Mouse (Mus musculus): ENCODE results near the gene Plekhj1. TPM values are rescaled to one million over a fixed set of nuclear protein-coding genes. Genes with fewer than 3 reads are reported as not detected.
A peak's percentile ranks its signal among the peaks of the same experiment; 100 is the strongest.

Plekhj1 gene
- total RNA-seq, 2 experiments from 2014 or later, result 43.9 to 78.7 TPM

GRCm38 (mm10) chr10:80754594-80755290 is 43.7 kb downstream of the Plekhj1 start, which contains the start of gene Dot1l:
Gene Dot1l, plus strand, starts transcription at chr10:80755206.
- ATAC-seq (replicated peaks; ENCODE audit: poor library complexity), result peak; percentile 71

DNA sequence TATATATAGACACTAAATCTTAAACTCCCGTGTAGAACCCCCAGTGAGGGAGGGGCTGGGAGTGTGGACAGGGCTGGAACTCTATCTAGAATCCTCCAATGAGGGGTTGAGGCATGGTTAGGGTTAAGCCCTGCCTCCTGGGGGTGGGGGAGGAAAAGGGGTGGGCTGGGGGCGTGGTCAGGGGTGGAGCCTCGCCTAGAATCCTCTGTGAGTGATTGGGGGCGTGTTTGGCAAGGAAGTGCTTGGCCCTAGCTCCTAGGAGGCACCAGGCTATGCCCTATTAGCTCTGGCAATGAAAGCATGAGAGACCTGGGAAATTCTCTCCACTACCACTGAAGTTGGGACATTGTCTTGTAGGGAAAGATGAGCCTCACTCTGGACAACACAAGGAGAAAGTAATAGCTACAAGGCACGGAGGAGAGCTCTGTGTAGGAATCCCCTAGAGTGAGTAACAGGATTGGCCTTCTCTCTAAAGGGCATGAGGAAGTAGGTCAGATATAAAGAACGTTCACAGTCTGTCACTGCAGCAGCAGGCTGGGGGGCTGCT is 46.3 kb downstream of the Plekhj1 start:
- ATAC-seq (replicated peaks; ENCODE audit: poor library complexity), result peak; percentile 60

GRCm38 (mm10) chr10:80751188-80751832 is 47.1 kb downstream of the Plekhj1 start:
- ATAC-seq (replicated peaks; ENCODE audit: poor library complexity), result peak; percentile 36

DNA sequence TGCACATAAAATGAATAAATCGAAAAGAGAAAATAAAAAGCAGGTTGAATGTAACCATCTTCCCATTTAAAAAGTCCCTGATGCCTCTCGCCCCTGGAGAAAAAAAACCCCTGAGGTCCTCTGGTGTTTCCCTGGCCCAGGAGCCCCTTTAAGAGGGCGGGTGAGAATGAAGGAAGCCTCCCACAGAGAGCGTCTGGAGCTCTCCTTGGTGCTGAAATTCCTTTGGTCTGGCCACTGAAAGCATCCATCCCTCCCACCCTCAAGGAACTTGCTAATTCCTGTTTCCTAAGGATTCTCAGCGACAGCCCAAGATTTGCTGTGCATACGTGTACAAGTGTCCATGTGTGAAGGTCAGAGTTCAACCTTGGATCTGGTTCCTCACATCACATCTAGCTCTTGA is 49.8 kb downstream of the Plekhj1 start:
- 0 out of 2 replicates have a peak, but pooled peaks have one; percentile 12 for ATAC-seq (replicated peaks; ENCODE audit: poor library complexity)

GRCm38 (mm10) chr10:80747410-80747809 is 51.0 kb downstream of the Plekhj1 start:
- ATAC-seq (replicated peaks; ENCODE audit: poor library complexity), result peak; percentile 56

Other genes with a start within 250 kb of the Plekhj1 start
- 34.1 and 35.2 TPM in 2 replicates for gene Rexo1, start 237.1 kb downstream of the Plekhj1 start, total RNA-seq (2015)
- gene Rexo1, start 237.1 kb downstream of the Plekhj1 start, total RNA-seq (2017), result 17.1 and 19.2 TPM in 2 replicates
- 5.3 and 5.4 TPM in 2 replicates for gene Klf16, start 221.3 kb downstream of the Plekhj1 start, total RNA-seq (2015)
- 4.3 and 6.0 TPM in 2 replicates for gene Klf16, start 221.3 kb downstream of the Plekhj1 start, total RNA-seq (2017)
- gene Abhd17a, start 208.3 kb downstream of the Plekhj1 start, total RNA-seq (2015), result 59.7 and 79.8 TPM in 2 replicates
- 20.5 and 29.4 TPM in 2 replicates for gene Abhd17a, start 208.3 kb downstream of the Plekhj1 start, total RNA-seq (2017)
- gene Scamp4, start 195.8 kb downstream of the Plekhj1 start, total RNA-seq (2015), result 25.9 and 27.2 TPM in 2 replicates
- 11.2 and 15.9 TPM in 2 replicates for gene Scamp4, start 195.8 kb downstream of the Plekhj1 start, total RNA-seq (2017)
- gene Adat3, start 195.7 kb downstream of the Plekhj1 start, total RNA-seq (2015), result 0.57 and 0.81 TPM in 2 replicates
- 0.08 TPM in 1 of 2 replicates, not detected in the other for gene Adat3, start 195.7 kb downstream of the Plekhj1 start, total RNA-seq (2017)
- 0.17 and 0.57 TPM in 2 replicates for gene Gm49322, start 192.6 kb downstream of the Plekhj1 start, total RNA-seq (2015)
- 0.61 TPM in 1 of 2 replicates, not detected in the other for gene Gm49322, start 192.6 kb downstream of the Plekhj1 start, total RNA-seq (2017)
- 39.1 and 43.1 TPM in 2 replicates for gene Csnk1g2, start 175.8 kb downstream of the Plekhj1 start, total RNA-seq (2015)
- 127 and 171 TPM in 2 replicates for gene Csnk1g2, start 175.8 kb downstream of the Plekhj1 start, total RNA-seq (2017)
- 10.5 and 13.2 TPM in 2 replicates for gene Btbd2, start 141.6 kb downstream of the Plekhj1 start, total RNA-seq (2015)
- 19.9 and 25.7 TPM in 2 replicates for gene Btbd2, start 141.6 kb downstream of the Plekhj1 start, total RNA-seq (2017)
- gene Mknk2, start 120.5 kb downstream of the Plekhj1 start, total RNA-seq (2015), result 40.1 and 46.2 TPM in 2 replicates
- 32.8 and 44.4 TPM in 2 replicates for gene Mknk2, start 120.5 kb downstream of the Plekhj1 start, total RNA-seq (2017)
- 26.4 and 31.9 TPM in 2 replicates for gene Mob3a, start 96.6 kb downstream of the Plekhj1 start, total RNA-seq (2015)
- gene Mob3a, start 96.6 kb downstream of the Plekhj1 start, total RNA-seq (2017), result 34.9 and 39.0 TPM in 2 replicates
- gene Izumo4, start 96.4 kb downstream of the Plekhj1 start, total RNA-seq (2015), result 7.0 and 13.6 TPM in 2 replicates
- 1.7 and 4.3 TPM in 2 replicates for gene Izumo4, start 96.4 kb downstream of the Plekhj1 start, total RNA-seq (2017)
- gene Ap3d1, start 56.4 kb downstream of the Plekhj1 start, total RNA-seq (2015), result 31.5 and 40.3 TPM in 2 replicates
- gene Ap3d1, start 56.4 kb downstream of the Plekhj1 start, total RNA-seq (2017), result 34.7 and 48.7 TPM in 2 replicates
- gene Dot1l, start 43.4 kb downstream of the Plekhj1 start, total RNA-seq (2015), result 29.2 and 34.8 TPM in 2 replicates
- gene Dot1l, start 43.4 kb downstream of the Plekhj1 start, total RNA-seq (2017), result 9.0 and 9.7 TPM in 2 replicates
- 74.9 and 78.4 TPM in 2 replicates for gene Sf3a2, start 428 bp downstream of the Plekhj1 start, total RNA-seq (2015)
- 11.5 and 19.0 TPM in 2 replicates for gene Sf3a2, start 428 bp downstream of the Plekhj1 start, total RNA-seq (2017)
- gene Amh, start 6.6 kb upstream of the Plekhj1 start, total RNA-seq (2015), result not detected in 2 replicates
- gene Amh, start 6.6 kb upstream of the Plekhj1 start, total RNA-seq (2017), result 0.14 TPM in 1 of 2 replicates, not detected in the other
- gene Jsrp1, start 14.9 kb upstream of the Plekhj1 start, total RNA-seq (2015), result not detected in 2 replicates
- not detected in 2 replicates for gene Jsrp1, start 14.9 kb upstream of the Plekhj1 start, total RNA-seq (2017)
- gene Oaz1, start 28.0 kb upstream of the Plekhj1 start, total RNA-seq (2015), result 1,168 and 1,276 TPM in 2 replicates
- gene Oaz1, start 28.0 kb upstream of the Plekhj1 start, total RNA-seq (2017), result 222 and 291 TPM in 2 replicates
- gene Lingo3, start 45.4 kb upstream of the Plekhj1 start, total RNA-seq (2015), result not detected in 2 replicates
- gene Lingo3, start 45.4 kb upstream of the Plekhj1 start, total RNA-seq (2017), result not detected in 2 replicates
- gene Lsm7, start 56.6 kb upstream of the Plekhj1 start, total RNA-seq (2015), result 125 and 137 TPM in 2 replicates
- 307 and 354 TPM in 2 replicates for gene Lsm7, start 56.6 kb upstream of the Plekhj1 start, total RNA-seq (2017)
- gene Sppl2b, start 56.6 kb upstream of the Plekhj1 start, total RNA-seq (2015), result 17.7 and 18.2 TPM in 2 replicates
- gene Sppl2b, start 56.6 kb upstream of the Plekhj1 start, total RNA-seq (2017), result 29.4 and 39.4 TPM in 2 replicates
- gene Tmprss9, start 73.2 kb upstream of the Plekhj1 start, total RNA-seq (2015), result not detected in 2 replicates
- gene Tmprss9, start 73.2 kb upstream of the Plekhj1 start, total RNA-seq (2017), result not detected in 2 replicates
- 132 and 150 TPM in 2 replicates for gene Timm13, start 102.3 kb upstream of the Plekhj1 start, total RNA-seq (2015)
- 55.3 and 100 TPM in 2 replicates for gene Timm13, start 102.3 kb upstream of the Plekhj1 start, total RNA-seq (2017)
- 11.7 and 13.9 TPM in 2 replicates for gene Lmnb2, start 119.6 kb upstream of the Plekhj1 start, total RNA-seq (2015)
- gene Lmnb2, start 119.6 kb upstream of the Plekhj1 start, total RNA-seq (2017), result 49.3 and 56.9 TPM in 2 replicates
- gene Gadd45b, start 131.4 kb upstream of the Plekhj1 start, total RNA-seq (2015), result 18.7 and 20.7 TPM in 2 replicates
- gene Gadd45b, start 131.4 kb upstream of the Plekhj1 start, total RNA-seq (2017), result 17.6 and 17.9 TPM in 2 replicates
- 0.44 and 0.57 TPM in 2 replicates for gene Gng7, start 216.3 kb upstream of the Plekhj1 start, total RNA-seq (2015)
- 0.83 and 1.2 TPM in 2 replicates for gene Gng7, start 216.3 kb upstream of the Plekhj1 start, total RNA-seq (2017)
- gene Diras1, start 227.0 kb upstream of the Plekhj1 start, total RNA-seq (2015), result not detected in 2 replicates
- gene Diras1, start 227.0 kb upstream of the Plekhj1 start, total RNA-seq (2017), result not detected in 2 replicates
- gene Slc39a3, start 238.8 kb upstream of the Plekhj1 start, total RNA-seq (2015), result 1.9 and 2.3 TPM in 2 replicates
- 4.2 and 5.0 TPM in 2 replicates for gene Slc39a3, start 238.8 kb upstream of the Plekhj1 start, total RNA-seq (2017)